Mouse (Mus musculus): ENCODE data around the gene Gtf2f2.
"Not testable (repeated sequence)": the region's sequence is repeated elsewhere in the genome, so short reads cannot be mapped to it uniquely, and the experiment has no call there.

Gene Gtf2f2

DNA sequence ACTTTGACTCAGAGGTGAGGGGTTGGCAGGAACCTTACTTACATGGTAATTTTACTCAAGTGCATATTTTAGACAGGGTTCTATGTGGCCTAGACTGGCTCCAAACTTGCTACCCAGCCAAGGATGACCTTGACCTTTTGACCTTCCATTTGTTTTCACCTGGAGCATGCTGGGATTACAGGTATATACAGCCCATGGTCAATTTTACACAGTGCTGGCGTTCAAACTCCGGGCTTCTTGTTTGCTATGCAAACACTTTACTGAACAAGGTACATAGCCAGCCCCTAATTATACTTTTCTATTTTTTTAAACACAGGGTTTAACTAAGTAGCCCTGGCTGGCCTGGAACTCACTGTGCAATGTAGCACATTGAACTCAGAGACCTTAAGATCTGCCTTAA is 98.0 kb downstream of the Gtf2f2 start:
- DNase-seq (ENCODE audit: low spot score in 2 of 2) = no peak

- no peak for DNase-seq (ENCODE audit: low spot score in 2 of 2)
Measured at GRCm38 (mm10) chr14:75911968-75912367, 98.7 kb downstream of the Gtf2f2 start.

DNA sequence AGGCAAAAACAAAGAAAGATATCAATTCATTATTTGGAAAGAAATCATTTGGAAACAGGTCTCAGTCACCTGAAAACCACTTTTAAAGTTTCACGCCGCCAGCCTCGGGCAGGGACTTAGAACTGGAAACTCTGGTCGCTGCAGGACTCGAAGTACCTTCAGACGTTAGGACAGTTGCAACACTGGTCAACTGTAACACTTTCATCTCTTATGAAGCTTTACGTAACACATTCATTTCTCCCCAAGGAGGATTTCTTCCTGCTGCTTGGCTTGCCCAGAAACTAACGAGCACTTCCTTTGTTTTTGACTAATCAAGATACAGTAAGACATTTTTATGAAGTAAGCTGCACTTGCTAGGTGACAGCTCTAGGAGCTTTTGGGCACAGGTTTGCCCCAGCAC is 103.7 kb downstream of the Gtf2f2 start:
- no peak for DNase-seq (ENCODE audit: low spot score in 2 of 2)

- no peak for DNase-seq (ENCODE audit: low spot score in 2 of 2)
Measured at GRCm38 (mm10) chr14:75904972-75905371, 105.7 kb downstream of the Gtf2f2 start.

DNA sequence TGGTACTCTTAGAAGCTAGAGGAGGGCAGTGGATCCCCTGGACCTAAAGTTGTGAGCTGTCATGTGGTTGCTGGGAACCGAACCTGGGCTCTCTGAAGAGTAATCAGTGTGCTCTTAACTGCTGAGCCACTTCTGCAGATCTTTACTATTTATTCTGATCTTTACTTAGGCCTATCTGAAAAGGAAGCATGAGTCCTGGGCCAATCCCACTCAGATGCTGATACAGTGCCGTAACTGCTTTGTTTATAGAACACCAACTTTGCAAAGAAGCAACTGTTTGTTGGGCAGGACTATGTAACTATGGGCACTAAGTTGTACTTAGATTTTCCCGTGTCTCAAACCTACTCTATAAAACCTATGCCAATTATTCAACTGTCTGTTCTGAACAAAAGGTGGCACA is 107.5 kb downstream of the Gtf2f2 start:
- DNase-seq (ENCODE audit: low spot score in 2 of 2) = no peak

DNA sequence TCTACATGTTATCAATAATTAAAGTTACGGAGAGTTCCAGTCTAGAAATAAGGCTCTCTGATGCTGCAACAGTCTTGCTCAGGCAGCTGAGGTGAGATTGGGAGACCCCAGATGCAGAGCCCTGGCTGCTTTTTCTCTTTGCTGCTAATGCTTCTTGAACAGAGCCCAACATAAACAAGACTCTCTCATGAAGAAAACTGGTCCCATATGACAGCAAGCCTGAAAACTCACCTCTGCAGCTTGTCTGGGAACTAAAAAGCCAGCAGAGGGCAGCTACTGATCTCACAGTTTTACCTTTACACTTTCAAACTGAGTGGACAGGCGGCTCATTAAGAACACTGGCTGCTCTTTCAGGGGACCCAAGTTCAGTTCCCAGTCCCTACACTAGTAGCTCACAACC is 108.7 kb downstream of the Gtf2f2 start:
- no peak for DNase-seq (ENCODE audit: low spot score in 2 of 2)

- DNase-seq (ENCODE audit: low spot score in 2 of 2) = no peak
Measured at GRCm38 (mm10) chr14:75900793-75901499, 109.7 kb downstream of the Gtf2f2 start.

DNA sequence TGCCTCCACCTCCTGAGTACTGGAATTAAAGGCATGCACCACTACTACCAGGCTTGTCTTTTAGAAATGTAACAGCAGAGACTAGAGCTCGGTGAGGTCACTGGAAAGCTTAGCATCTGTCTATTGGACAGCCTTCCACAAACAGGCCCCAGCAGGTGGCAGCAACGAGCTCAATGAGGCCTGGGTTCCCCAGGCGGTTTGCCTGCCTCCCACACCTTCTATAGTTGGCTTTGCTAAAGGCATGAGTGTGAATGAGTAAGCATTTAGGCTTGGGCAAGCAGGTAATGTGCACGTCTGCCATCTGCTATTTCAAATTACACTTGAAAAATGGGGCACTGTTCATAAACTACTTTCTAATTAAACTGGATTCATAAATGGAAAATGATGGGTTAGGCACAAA is 111.1 kb downstream of the Gtf2f2 start:
- peak; percentile 52 to 70 for DNase-seq (ENCODE audit: low spot score in 2 of 2)

DNA sequence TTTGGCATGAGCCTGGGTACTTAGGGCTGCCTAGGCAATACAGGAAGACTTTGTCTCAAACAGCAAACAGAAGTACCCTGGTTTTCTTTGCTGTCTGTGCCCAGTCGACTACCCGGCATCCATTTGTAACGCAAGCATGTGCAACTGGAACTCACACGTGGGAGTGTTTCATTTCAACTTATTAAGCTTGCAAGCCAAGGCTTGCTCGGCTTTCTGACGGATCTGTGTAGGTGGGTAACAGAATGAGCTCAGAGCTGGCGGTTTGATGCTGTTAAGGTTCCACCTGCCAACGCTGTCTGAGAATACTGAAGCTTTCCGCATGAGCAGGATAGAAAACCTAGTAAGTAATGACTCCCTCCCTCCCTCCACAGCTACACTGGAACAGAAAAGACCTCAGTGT is 118.5 kb downstream of the Gtf2f2 start:
- DNase-seq (ENCODE audit: low spot score in 2 of 2) = no peak

GRCm38 (mm10) chr14:75883873-75884272 is 126.8 kb downstream of the Gtf2f2 start:
- DNase-seq (ENCODE audit: low spot score in 2 of 2) = no peak

DNA sequence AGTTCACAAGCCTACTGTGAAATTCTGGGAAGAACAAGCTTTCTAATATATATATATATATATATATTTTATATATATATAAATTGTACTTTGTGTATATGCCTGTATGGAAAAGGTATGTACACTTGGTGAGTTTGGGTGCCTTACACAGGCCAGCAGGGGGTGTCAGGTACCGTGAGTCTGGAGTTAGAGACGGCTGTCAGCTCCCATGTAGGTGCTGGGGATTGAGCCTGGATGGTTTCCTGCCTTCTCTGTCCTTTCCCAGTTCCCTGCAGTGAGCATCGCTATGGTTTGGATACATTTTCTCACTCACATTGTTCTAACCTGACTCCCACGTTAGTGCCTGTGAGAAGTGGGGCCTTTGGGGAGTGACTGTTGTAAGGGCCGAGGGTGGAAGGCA is 127.3 kb downstream of the Gtf2f2 start:
- DNase-seq (ENCODE audit: low spot score in 2 of 2) = no peak

GRCm38 (mm10) chr14:75881856-75882255 is 128.8 kb downstream of the Gtf2f2 start:
- no peak for DNase-seq (ENCODE audit: low spot score in 2 of 2)

DNA sequence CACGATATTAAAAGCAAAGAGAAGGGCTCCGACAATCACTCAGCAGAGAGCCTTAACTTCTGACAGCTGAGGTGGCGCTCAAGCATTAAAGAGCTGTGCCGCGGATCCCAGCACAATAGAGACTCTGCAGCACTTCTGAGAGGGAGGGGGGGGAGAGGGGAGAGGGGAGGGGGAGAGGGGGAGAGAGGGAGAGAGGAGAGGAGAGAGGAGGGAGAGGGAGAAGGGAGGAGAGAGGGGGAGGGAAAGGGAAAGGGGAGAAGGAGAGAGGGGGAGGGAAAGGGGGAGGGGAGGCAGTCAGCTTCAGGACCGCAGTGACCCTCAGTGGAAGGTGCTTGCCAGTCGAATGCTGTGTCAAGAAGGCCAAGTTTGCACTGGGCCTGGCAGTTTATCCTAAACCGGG is 131.7 kb downstream of the Gtf2f2 start:
- DNase-seq (ENCODE audit: low spot score in 2 of 2) = no peak

GRCm38 (mm10) chr14:75877297-75877696 is 133.4 kb downstream of the Gtf2f2 start:
- DNase-seq (ENCODE audit: low spot score in 2 of 2) = no peak

DNA sequence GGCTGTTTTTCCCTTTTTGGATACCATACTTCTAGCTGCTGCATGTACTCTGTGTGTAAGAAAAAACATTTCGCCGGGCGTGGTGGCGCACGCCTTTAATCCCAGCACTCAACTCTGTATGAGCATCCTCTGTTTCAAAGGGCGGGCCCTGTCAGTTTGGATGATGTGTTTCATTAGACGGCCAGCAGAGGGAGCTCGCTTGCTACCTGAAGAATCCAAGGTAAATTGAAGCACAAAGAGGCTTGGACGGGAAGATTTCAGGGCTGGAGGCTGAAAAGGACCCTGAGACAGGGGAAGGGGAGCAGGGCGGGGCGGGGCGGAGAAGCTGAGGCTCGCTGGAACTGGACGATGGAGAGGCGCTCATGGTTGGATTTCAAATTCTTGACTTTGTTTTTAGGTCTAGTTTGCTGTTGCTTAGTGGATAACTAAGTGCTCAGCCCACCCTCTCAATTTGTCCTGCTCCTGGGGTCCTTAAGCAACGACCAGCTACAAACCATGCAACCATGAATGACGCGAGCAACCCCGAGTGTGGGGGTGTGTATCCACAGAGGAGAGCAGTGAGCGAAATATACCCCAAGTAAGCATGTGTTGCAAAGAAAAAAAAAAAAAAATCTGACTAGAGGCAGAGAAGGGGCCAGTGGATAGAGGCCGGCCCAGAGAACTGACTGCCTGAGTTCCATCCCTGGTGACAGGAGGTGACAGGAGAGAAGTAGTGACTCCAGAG is 134.2 kb downstream of the Gtf2f2 start:
- peak; percentile 13 to 51 for DNase-seq (ENCODE audit: low spot score in 2 of 2)

- no peak for DNase-seq (ENCODE audit: low spot score in 2 of 2)
Measured at GRCm38 (mm10) chr14:75873612-75874011, 137.1 kb downstream of the Gtf2f2 start.

DNA sequence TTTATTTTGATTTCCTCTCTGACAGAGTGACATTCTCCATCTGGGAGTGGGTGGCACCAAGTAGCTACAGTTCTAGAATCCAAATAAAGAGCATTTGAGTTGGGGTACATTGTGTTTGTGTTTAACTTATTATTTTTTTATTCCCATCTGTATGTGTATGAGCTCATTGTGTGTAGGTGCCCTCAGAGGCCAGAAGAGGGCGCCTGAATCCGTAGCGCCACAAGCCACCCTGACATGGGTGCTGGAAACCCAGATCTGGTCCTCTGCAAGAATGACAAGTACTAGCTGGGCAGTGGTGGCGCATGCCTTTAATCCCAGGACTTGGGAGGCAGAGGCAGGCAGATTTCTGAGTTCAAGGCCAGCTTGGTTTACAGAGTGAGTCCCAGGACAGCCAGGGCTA is 138.9 kb downstream of the Gtf2f2 start:
- no peak for DNase-seq (ENCODE audit: low spot score in 2 of 2)

DNA sequence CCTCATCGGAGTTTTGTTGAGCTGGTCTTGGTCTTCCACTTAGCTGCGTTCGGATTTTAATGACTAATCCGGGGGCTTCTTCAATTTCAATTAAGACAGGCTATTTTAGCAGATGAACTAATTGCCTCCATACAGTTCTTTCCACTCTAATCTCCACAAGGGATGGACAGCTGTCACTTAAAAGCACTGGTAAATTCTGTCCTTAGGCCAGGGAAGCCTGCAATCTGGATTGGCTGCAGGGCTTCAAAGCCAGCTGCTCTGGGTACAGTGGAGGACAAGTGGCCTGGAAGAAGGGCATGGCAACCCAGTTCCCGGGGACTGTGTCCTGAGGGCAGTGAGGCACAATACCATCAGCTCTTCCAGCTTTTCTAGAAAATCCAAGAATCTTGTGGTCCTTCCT is 139.6 kb downstream of the Gtf2f2 start:
- no peak for DNase-seq (ENCODE audit: low spot score in 2 of 2)

DNA sequence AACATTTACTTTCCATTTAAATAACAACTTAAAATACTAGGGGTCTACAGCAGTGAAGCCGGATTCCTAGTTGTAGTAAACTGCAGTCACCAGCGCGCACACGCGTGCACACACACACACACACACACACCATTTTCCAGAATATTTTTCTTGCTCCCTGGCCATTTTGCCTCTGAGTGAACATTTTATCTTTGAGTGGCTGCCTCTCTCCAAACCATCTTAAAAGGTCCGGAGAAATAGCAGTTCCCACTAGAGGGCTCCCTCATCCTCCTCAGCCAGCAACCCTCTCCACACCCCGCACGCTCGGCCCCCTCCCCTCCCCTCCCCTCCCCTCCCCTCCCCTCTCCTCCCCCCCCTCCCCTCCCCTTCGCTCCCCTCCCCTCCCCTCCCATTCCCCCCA is 140.0 kb downstream of the Gtf2f2 start:
- no peak for DNase-seq (ENCODE audit: low spot score in 2 of 2)

DNA sequence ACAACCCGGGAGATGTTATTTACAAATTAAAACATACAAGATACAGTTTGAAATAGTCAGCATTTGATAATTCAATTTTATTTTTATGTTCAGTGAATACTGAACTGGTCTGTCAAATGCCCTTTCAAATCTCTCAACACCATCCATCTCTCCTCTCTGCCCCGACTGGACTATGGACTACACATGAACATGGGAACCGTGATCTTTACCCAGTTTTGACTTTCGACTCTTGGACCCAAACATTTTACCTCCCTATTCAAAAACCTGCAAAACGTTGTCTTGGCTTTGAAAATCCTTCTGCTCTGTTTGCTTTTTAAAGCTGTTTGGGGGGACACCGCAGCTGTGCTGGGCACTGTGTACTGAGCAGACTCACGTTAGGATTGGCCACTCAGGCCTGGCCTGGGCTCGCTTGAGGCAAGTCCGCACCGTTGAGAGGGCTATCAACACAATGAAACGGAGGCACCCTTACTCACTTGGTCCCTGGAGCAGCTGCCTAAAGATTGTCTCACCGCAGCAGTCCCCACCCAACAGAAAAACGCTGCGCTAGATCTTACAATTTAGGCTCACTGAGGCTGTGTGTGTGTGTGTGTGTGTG is 140.8 kb downstream of the Gtf2f2 start:
- DNase-seq (ENCODE audit: low spot score in 2 of 2) = no peak

- DNase-seq (ENCODE audit: low spot score in 2 of 2) = not testable (repeated sequence)
Measured at GRCm38 (mm10) chr14:75868028-75868427, 142.6 kb downstream of the Gtf2f2 start.

DNA sequence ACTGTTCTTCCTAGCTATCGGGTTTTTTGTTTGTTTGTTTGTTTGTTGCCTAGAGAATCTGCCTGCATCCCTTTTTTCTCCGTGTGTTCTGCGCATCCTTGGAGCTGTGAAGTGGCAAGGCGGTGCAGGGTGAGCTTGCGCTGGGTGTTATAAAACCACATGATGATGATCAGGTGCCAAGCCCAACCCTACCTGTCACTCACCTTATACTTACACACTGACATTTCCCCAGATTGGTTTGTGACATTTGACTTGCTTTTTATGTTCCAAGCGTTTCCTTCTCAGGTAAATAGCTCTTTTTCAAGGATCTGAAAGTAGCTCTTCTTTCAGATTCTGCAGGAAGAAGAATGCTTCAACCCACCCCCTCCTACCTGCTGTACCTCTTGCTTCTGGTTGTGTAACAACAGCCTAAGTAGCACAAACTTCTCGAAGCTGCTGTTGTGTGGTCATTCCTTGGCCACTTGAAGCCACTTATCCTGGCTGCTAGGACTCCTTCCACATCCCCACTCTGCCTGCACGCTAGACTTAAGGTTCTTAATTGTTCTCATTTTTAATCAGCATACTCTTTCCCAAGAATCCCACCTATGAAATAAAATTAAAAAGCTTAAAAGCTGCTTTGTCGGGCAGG is 143.8 kb downstream of the Gtf2f2 start:
- DNase-seq (ENCODE audit: low spot score in 2 of 2) = no peak
